Mouse (Mus musculus): ENCODE data around the gene Ccl21b.
"Not testable (repeated sequence)": the region's sequence is repeated elsewhere in the genome, so short reads cannot be mapped to it uniquely, and the experiment has no call there.

Gene Ccl21b

DNA sequence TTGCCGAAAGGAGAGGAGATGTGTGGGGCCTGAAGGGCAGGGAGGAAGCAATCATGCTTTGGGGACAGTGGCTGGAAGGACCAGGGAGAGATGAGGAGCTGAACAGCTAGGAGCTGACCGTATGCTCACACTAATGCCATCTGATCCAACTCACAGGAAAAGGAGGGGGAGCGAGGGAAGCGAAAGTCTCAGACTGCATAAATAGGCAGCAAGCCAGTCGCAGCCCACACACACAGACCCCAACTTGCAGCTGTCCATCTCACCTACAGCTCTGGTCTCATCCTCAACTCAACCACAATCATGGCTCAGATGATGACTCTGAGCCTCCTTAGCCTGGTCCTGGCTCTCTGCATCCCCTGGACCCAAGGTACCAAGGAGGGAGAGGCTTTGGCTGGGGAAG, at the start of gene Ccl21b:
TSS of gene Ccl21b (plus strand) at position 301 of the 400 bp plus-strand sequence.
- not testable (repeated sequence) for DNase-seq (ENCODE audit: low read depth)

DNA sequence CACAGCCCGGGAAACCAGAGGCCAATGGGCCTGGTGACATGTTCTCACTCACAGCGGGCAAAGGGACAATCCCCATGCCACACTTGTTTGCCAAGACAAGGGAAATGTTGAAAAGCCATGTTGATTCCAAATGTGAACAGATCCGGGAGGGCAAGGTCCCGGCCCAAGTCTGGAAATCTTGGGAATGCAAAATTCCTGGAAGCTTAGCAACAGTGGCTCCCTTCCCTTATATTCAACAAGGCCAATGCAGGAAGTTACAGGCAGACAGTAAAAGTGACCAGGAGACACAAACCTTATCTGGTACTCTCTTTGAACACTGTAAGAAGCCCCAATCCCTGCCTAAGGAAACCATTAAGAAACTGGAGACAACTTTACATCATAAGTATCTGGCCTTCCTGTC, 15.2 kb upstream of the Ccl21b start, which contains the start of gene Gm10600:
TSS of gene Gm10600 (plus strand) at position 301 of the 400 bp plus-strand sequence.
- not testable (repeated sequence) for DNase-seq (ENCODE audit: low read depth)

DNA sequence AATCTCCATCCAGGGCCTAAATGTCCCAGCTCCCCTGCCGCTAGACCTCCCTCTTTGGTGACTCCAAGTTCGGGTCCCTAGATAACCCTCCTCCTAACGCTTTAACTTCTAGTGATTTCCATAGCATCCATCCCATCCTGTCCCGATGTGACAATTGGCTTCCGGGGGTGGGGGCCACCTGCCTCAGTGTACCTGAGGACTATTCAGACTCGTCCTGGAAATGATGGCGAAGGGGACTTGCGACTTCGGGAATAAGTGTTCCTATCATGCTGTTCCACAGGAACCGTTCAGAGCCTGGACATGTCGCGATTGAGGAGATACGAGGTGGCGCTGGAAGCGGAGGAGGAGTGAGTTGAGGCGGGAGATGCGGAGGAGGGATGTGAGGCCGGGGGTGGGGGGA, 38.4 kb downstream of the Ccl21b start, which contains the start of gene Gm21953:
TSS of gene Gm21953 (plus strand) at position 301 of the 400 bp plus-strand sequence.
- DNase-seq (ENCODE audit: low read depth), result not testable (repeated sequence)

All from NIH3T3 (cell line).